Mouse (Mus musculus) C2C12 (cell line): Measurements from ENCODE around the gene Atrip.

Experiments used
- CTCF ChIP-seq: IDR thresholded peaks from one replicate; pipeline ENCODE4 v1.5.1; 2011; ENCODE audit not compliant: control insufficient read depth, insufficient read depth, insufficient read length
- MAX ChIP-seq: IDR thresholded peaks from one replicate; pipeline ENCODE4 v1.6.1; 2011; ENCODE audit warnings: mild to moderate bottlenecking, control low read depth

DNA sequence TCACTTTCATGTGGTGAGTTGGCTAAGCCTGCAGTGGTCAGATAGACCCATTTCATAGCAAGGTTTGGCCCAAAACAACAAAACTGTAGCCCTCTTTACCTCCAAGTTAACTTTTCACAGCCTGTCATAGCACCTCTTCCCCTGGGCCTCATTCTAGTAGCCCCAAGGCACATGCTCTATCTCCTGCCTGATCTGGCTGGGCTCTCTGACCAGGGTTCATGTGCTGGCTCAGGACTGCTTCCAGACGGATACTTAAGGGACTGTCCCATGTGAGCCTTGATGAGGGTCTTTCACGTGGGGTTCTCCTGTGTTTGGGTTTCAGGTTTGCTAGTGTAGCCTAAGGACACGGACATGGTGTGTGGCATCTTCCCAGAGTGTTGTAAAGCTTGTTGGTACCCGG is 34.2 kb downstream of the Atrip start:
- no peak for TF ChIP-seq CTCF
- TF ChIP-seq MAX, result no peak
